Mouse (Mus musculus) T-cell, adult 66 days (primary cell): ENCODE results near the gene B4galt2. TPM values are rescaled to one million over a fixed set of nuclear protein-coding genes. Genes with fewer than 3 reads are reported as not detected.

Experiments used
- total RNA-seq, 2 experiments: library from RNA; stranded (reverse); gene quantifications; 3 replicates in 1 of 2; 4 replicates in 1 of 2; pipeline ENCODE4 v1.2.4; 2023

The B4galt2 gene
- under 1 TPM in 1 of 2 experiments, not detected in 1; 0.89 TPM for total RNA-seq

DNA sequence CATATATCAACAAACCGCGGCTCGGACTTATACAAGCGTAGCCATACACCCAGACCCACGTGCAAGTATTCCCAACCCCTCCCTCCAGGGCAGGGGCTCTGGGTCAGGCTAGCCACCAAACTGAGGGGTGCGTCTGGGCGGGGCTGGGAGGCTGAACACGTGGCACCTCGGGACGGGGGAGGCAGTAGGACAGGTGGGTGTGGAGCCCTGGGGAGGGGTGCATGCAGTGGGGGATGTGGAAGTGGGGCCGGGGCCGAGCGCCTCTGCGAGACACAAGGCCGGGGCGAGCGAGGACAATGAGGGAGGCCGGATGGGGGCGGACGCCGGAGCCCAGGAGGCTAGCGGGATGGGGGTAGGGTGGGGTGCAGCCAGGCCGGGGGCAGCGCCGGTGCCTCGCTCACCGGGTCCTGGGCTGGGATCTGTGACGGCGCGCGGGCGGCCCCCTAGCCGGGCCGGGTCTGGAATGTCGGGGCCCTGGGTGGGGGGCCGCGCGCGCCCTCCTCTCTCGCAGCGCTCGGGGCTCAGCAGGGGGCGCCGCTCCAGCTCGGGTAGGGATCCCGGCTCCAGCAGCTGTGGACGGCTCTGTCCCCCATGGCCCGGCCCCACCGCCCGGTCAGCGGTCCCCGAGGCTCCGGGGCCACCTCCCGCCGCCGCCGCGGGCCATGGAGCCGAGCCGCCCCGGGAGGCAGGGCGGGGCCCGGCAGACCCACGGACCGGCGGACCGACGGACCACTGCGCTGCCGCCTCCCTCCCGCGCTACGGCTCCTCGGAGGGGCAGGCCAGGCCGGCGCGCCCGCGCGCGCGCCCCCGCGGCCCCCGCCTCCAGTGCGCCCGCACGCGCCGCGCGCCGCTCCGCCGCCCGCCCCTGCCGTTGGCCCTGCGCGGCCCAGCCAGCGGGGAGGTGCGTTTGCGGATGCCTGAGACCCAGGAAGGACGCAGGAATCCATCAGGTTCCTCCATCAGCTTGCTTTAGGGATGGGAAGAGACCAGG lies at the start of gene B4galt2:
B4galt2 (minus strand) TSS at position 787 of the 991 bp plus-strand sequence.

DNA sequence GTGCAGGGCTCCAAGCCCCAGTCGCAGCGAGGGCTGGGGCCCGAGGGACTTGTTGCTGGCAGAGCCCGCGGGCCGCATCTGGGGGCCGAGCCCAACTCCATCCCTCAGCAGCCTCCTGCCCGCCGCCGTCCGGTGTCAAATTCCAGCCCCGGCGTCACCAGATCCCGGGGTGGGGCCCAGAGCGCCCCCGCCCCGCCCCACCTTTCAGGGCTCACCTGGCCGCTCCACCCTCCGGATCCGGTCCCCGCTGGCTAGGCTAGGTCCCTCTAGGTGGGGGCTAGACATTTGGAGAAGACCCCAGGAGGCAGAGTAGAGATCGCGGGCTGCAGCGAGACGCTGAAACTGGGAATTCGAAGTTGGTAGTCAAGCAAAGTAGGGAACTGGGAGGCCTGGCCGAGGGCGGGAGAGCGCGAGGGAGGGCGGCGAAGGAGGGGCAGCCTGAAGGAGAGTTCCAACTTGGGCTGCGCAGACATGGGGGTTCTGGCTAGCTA lies 46.1 kb upstream of the B4galt2 start, which contains the start of gene Artn:
Artn (minus strand) TSS at position 373 of the 491 bp plus-strand sequence.

DNA sequence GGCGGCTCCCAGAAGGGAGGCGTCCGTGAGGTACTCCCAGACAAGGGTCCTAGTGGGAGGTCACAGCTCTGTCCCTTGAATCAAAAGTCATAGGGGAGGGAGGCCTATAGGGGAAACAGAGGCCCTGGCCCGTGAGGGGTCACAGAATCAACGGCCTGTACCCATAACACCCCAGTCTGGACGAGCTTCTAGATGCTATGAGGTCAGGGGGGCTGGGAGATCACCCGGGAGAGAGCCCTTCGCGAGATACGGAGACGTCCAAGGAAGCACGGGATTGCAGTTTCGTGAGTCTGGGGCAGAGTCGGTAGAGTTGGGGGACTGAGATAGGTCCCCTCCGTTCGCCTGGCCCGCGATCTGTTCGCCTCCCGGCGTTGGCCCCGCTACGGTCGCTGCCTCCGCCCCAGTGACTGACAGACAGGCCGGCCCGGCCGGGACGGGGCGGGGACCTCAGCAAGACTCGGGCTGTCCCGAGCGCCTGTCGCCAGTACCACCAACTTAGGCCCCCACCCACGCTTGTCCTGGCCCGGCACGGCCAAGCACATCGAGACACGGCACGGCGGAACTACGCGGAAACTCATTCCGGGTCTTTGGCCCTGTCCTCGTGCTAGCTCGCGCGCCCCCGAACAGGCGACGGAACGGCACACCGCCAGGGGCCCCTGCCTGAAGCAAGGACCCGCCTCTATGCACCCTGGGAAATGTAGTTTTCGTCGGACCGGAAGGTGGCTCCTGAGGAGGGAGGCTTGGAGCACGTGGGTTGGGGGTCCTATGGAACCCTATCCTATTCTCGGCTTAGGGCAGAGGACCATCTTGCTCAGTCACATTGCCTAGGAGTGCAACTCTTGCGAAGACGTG lies 31.5 kb upstream of the B4galt2 start, which contains the start of gene Ipo13:
Ipo13 (minus strand) TSS at position 409 of the 852 bp plus-strand sequence.

DNA sequence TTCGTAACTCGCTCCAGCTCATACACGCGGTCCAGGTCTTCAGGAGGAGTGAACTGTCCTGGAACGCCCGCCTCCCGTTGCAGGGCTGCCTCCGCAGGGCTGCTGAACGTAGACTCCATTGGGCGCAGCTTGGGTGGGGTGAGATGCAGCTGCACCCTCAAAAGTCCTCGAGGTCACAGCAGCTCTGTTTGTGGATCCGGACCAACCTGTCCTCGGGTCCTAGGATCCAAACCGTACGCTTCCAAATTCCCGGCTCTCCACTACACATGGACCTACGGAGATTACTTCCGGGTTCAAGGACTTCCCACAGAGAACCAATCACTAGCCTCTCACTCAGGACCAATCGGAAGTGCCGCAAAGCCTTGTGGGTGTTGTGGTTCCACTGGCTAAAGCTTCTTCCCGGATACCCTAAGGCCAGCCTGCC lies 8.5 kb upstream of the B4galt2 start, which contains the start of gene Dph2:
Dph2 (minus strand) TSS at position 295 of the 424 bp plus-strand sequence.

DNA sequence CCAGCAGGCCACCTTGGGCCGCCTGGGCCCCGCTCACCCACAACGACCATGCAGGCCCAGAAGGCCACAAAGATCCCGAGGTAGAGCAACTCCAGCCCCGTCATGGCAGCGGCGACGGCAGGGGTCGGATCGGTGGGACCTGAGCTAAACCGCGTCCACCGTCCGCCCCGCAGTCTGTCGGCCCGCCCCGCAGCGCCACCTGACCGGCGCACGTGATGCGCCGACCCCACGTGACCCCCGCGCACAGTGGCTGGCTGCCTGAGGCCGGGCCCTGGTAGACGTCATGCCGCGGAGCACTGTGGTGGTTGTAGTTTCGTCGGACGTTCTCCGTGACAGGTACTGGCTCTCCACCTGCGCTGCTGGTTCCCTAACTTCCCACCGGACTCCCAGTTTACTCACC lies 3.8 kb upstream of the B4galt2 start, which contains the start of gene Atp6v0b:
Atp6v0b (minus strand) TSS at position 201 of the 400 bp plus-strand sequence.

DNA sequence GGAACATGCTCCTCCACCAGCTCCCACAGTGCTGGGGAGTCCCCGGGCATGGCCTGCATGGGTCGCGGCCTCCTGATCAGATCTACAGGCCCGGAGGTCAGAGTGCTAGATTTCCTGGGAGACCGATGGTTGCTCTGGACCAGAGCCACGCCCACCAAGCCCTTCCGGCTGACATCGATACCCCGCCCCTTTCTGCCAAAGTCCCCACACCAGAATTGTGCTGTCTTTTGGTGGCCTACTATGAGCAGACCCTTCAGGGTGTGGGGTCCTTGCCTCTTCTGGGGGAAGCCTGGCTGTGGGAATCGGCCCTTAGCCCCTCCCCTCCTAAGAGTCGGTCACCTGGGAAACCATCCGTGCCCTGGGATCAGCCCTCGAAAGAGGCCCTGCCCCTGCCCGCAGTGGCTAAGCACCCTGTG lies 10.8 kb downstream of the B4galt2 start, which contains the start of gene Ccdc24:
Ccdc24 (minus strand) TSS at position 87 of the 416 bp plus-strand sequence.

DNA sequence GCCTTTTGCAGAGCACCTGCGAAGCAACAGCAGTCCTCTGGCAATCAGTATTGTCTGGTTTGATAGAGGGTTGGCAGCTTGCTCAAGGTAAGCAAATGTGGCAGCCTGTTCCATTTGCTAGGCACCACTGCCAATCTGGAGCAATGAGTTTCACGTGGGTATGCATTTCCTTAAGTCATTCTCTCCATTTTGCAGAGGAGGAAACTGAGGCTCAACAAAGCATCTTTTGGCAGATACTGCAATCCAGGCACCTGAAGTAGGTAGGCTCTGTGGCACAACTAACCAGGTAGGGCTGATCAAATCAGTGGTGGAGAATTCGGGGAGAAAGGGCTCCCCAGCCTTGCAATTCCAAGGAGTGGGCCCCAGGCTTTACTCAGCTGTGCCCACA lies 48.8 kb downstream of the B4galt2 start, which contains the start of gene Slc6a9:
Slc6a9 (plus strand) TSS at position 50 of the 388 bp plus-strand sequence.

Other genes with a start within 250 kb of the B4galt2 start
- 10 to 100 TPM; 30.5 to 31.9 TPM for gene Dmap1, start 201.2 kb downstream of the B4galt2 start, total RNA-seq
- gene Gm12845, start 159.1 kb downstream of the B4galt2 start, total RNA-seq: not detected
- gene Klf17, start 117.8 kb downstream of the B4galt2 start, total RNA-seq: not detected
- gene Slc6a9, start 49.0 kb downstream of the B4galt2 start, total RNA-seq: 1 to 10 TPM in 1 of 2 experiments, under 1 TPM in 1; 0.99 to 1.3 TPM
- not detected for gene Ccdc24, start 10.9 kb downstream of the B4galt2 start, total RNA-seq
- gene Atp6v0b, start 3.8 kb upstream of the B4galt2 start, total RNA-seq: 100 to 1,000 TPM; 109 to 117 TPM
- 10 to 100 TPM; 16.6 to 16.8 TPM for gene Dph2, start 8.5 kb upstream of the B4galt2 start, total RNA-seq
- 10 to 100 TPM; 39.2 to 51.1 TPM for gene Ipo13, start 31.5 kb upstream of the B4galt2 start, total RNA-seq
- under 1 TPM in 1 of 2 experiments, not detected in 1; 0.47 TPM for gene Artn, start 46.3 kb upstream of the B4galt2 start, total RNA-seq